ENCODE assay signal across 16 mouse cellular contexts in the genomic region with DNA sequence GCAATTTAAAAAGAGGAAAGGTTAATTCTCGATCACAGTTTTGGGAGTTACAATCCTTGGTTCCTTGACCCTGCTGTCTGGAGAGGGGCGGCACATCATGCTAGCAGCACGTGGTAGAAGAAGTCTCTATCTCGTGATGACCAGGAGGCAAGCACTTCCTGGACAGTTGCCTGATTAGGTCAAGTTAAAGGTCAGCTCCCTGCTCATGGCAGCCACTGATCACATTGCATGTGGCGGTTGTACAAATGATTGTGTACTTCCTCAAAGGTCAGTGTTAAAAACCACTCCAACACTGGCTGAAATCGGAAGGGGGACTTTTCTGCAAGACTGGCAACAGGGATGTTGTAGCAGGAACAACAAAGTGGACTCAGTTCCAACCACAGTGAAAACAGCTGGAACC.
DNase-seq lines count a peak whose midpoint lies in the region; ATAC-seq and TF ChIP-seq lines count a peak whose summit lies in the region.
"Had no signal": no experiment of that assay in that cellular context is flagged by ENCODE, and none has a peak within 500 bp of the region (broad histone marks: within the 10 kb centered on the region; RNA-seq: fewer than 3 reads in every experiment).

No protein-coding gene starts in this region.

- H3K9me3 ChIP-seq in heart, embryonic 13.5 days, result no peaks in the 10 kb centered on the region
- H3K9me3 ChIP-seq in intestine, postnatal 0 days (ENCODE audit: control insufficient read depth), result no peaks in the 10 kb centered on the region
- no peaks in the 10 kb centered on the region for H3K9me3 ChIP-seq in hindbrain, embryonic 16.5 days (ENCODE audit: control insufficient read depth, low read length)
- H3K9me3 ChIP-seq: forebrain, embryonic 12.5 days; limb, embryonic 12.5 days; midbrain, embryonic 12.5 days; stomach, embryonic 15.5 days had no signal

- TF ChIP-seq POLR2A in spleen, adult 2 months (IDR thresholded peaks at IDR 0.05; ENCODE audit: low read depth, low read length), result no peak

- H3K4me3 ChIP-seq in heart, embryonic 13.5 days, result no peak overlapping the region
- no peak overlapping the region for H3K4me3 ChIP-seq in spleen, adult 2 months (ENCODE audit: extremely low read depth, insufficient read depth, insufficient read length)
- H3K4me3 ChIP-seq in intestine, postnatal 0 days (ENCODE audit: low read depth, low read length), result no peak overlapping the region
- H3K4me3 ChIP-seq in hindbrain, embryonic 16.5 days (ENCODE audit: low read length), result no peak overlapping the region
- H3K4me3 ChIP-seq: forebrain, embryonic 12.5 days; limb, embryonic 12.5 days; midbrain, embryonic 12.5 days; stomach, embryonic 15.5 days had no signal

- H3K36me3 ChIP-seq in heart, embryonic 13.5 days, result no peaks in the 10 kb centered on the region
- H3K36me3 ChIP-seq in spleen, adult 2 months (ENCODE audit: control insufficient read depth, insufficient read depth, low read length), result no peaks in the 10 kb centered on the region
- no peaks in the 10 kb centered on the region for H3K36me3 ChIP-seq in intestine, postnatal 0 days (ENCODE audit: control insufficient read depth, insufficient read depth)
- H3K36me3 ChIP-seq in hindbrain, embryonic 16.5 days (ENCODE audit: control insufficient read depth, insufficient read depth, low read length), result no peaks in the 10 kb centered on the region
- H3K36me3 ChIP-seq: forebrain, embryonic 12.5 days; limb, embryonic 12.5 days; midbrain, embryonic 12.5 days; stomach, embryonic 15.5 days had no signal

- peaks cover 17% of the 10 kb centered on the region for H3K4me1 ChIP-seq in heart, embryonic 13.5 days
- peaks cover 17% of the 10 kb centered on the region; the same call in 1 of the 2 replicates for H3K4me1 ChIP-seq in spleen, adult 2 months (ENCODE audit: control insufficient read depth, insufficient read depth, insufficient read length)
- 0 out of 2 replicates have a peak, but pooled peaks cover 5% of the 10 kb centered on the region for H3K4me1 ChIP-seq in intestine, postnatal 0 days (replicated peaks; ENCODE audit: control insufficient read depth, insufficient read depth, low read length)
- no peaks in the 10 kb centered on the region for H3K4me1 ChIP-seq in hindbrain, embryonic 16.5 days (ENCODE audit: control insufficient read depth, insufficient read depth, low read depth, low read length)

- H3K9ac ChIP-seq in heart, embryonic 13.5 days, result no peak overlapping the region
- H3K9ac ChIP-seq in intestine, postnatal 0 days (ENCODE audit: low read depth, low read length), result no peak overlapping the region
- no peak overlapping the region for H3K9ac ChIP-seq in hindbrain, embryonic 16.5 days (ENCODE audit: low read depth, low read length)
- H3K9ac ChIP-seq: forebrain, embryonic 12.5 days; hindbrain, embryonic 14.5 days; limb, embryonic 12.5 days; midbrain, embryonic 12.5 days; stomach, embryonic 15.5 days had no signal

- 0 out of 2 replicates have a peak overlapping the region, but pooled peaks have one; percentile 21 for H3K27ac ChIP-seq in heart, embryonic 13.5 days (replicated peaks)
- peak overlapping the region; percentile 75 for H3K27ac ChIP-seq in spleen, adult 2 months (ENCODE audit: insufficient read depth, low read length)
- peak overlapping the region; percentile 22; the same call in 1 of the 2 replicates for H3K27ac ChIP-seq in intestine, postnatal 0 days (ENCODE audit: low read depth, low read length)
- no peak overlapping the region for H3K27ac ChIP-seq in hindbrain, embryonic 16.5 days (ENCODE audit: low read depth, low read length)
- H3K27ac ChIP-seq: forebrain, embryonic 12.5 days; hindbrain, embryonic 14.5 days; limb, embryonic 12.5 days; midbrain, embryonic 12.5 days; stomach, embryonic 15.5 days had no signal

- 52% methylated on average over 6 of the region's 6 CpGs for WGBS in heart, embryonic 13.5 days
- 65% methylated on average over 6 of the region's 6 CpGs for WGBS in spleen, adult 2 months
- WGBS in intestine, postnatal 0 days, result 52% methylated on average over 6 of the region's 6 CpGs
- WGBS in hindbrain, embryonic 16.5 days, result 83% methylated on average over 6 of the region's 6 CpGs

- H3K4me2 ChIP-seq in heart, embryonic 13.5 days, result no peak overlapping the region
- H3K4me2 ChIP-seq in intestine, postnatal 0 days (replicated peaks; ENCODE audit: low read depth), result no peak overlapping the region
- H3K4me2 ChIP-seq in hindbrain, embryonic 16.5 days (ENCODE audit: low read length), result no peak overlapping the region
- H3K4me2 ChIP-seq: forebrain, embryonic 12.5 days; hindbrain, embryonic 14.5 days; limb, embryonic 12.5 days; midbrain, embryonic 12.5 days; stomach, embryonic 15.5 days had no signal

- ATAC-seq in heart, embryonic 13.5 days (ENCODE audit: extremely low read depth, insufficient number of reproducible peaks, low FRiP score, low TSS enrichment), result no peak
- no peak for ATAC-seq in intestine, postnatal 0 days
- ATAC-seq in monocyte, adult 5-6 weeks (replicated peaks; ENCODE audit: insufficient number of reproducible peaks, low FRiP score, low TSS enrichment, poor library complexity, severe bottlenecking), result peak; percentile 72
- ATAC-seq in hindbrain, embryonic 16.5 days, result no peak
- ATAC-seq: Patski had no signal

- TF ChIP-seq CTCF in spleen, adult 2 months (IDR thresholded peaks at IDR 0.05; ENCODE audit: extremely low read depth, insufficient read depth, insufficient read length, insufficient replicate concordance), result no peak
- TF ChIP-seq CTCF in intestine, postnatal 0 days (IDR thresholded peaks at IDR 0.05; ENCODE audit: low read depth), result no peak

- DNase-seq in heart, postnatal 10 days, result no peak
- DNase-seq in spleen, adult 2 months (ENCODE audit: low read depth in 1 of 2, low spot score in 2 of 2), result no peak
- DNase-seq in spleen, postnatal 10 days (ENCODE audit: low spot score in 2 of 2), result no peak
- DNase-seq: adrenal gland, postnatal 10 days; cerebellum, adult 8-10 months; gastrocnemius, postnatal 14 days had no signal

- H3K27me3 ChIP-seq in heart, embryonic 13.5 days (replicated peaks), result no peaks in the 10 kb centered on the region
- H3K27me3 ChIP-seq in spleen, adult 2 months (ENCODE audit: control insufficient read depth, insufficient read depth, low read length), result no peaks in the 10 kb centered on the region
- no peaks in the 10 kb centered on the region for H3K27me3 ChIP-seq in intestine, postnatal 0 days (replicated peaks; ENCODE audit: control insufficient read depth, insufficient read depth, low read length)
- H3K27me3 ChIP-seq in hindbrain, embryonic 16.5 days (replicated peaks; ENCODE audit: control insufficient read depth, insufficient read depth, low read length), result no peaks in the 10 kb centered on the region
- H3K27me3 ChIP-seq: limb, embryonic 12.5 days; stomach, embryonic 15.5 days had no signal

- intact Hi-C loops in heart, postnatal 10 days (cut with DNase I), result no loop called here
